Mouse (Mus musculus) stomach, embryonic 14.5 days (tissue): ENCODE data around the gene Carhsp1. TPM values are rescaled to one million over a fixed set of nuclear protein-coding genes. Genes with fewer than 3 reads are reported as not detected.
A peak's percentile ranks its signal among the peaks of the same experiment; 100 is the strongest.

ENCODE experiments used
- ATAC-seq: fragments of 200-750 bp; cut with Nextera tagmentation; 2 replicates; pipeline ENCODE4 v1.8.0; 2017; ENCODE audit warnings: low read depth, moderate TSS enrichment; ENCODE audit not compliant: insufficient number of reproducible peaks, insufficient read depth, low FRiP score
- H3K27ac ChIP-seq: fragments of 300-500 bp; sonication (generic); 2 replicates; pipeline ENCODE4 v1.5.1; 2014; ENCODE audit warnings: mild to moderate bottlenecking, low read length, moderate library complexity, mixed read lengths
- H3K27me3 ChIP-seq: fragments of 300-500 bp; sonication (generic); 2 replicates; pipeline ENCODE4 v1.6.1; 2014; ENCODE audit warnings: low read length, control low read depth, mixed read lengths; ENCODE audit not compliant: control insufficient read depth, insufficient read depth
- H3K36me3 ChIP-seq: fragments of 300-500 bp; sonication (generic); 2 replicates; pipeline ENCODE4 v1.6.1; 2014; ENCODE audit warnings: mild to moderate bottlenecking, control low read depth, low read length, moderate library complexity, mixed read lengths; ENCODE audit not compliant: control insufficient read depth, insufficient read depth
- H3K4me1 ChIP-seq: fragments of 300-500 bp; sonication (generic); 2 replicates; pipeline ENCODE4 v1.6.1; 2014; ENCODE audit warnings: low read length, control low read depth, mixed read lengths; ENCODE audit not compliant: control insufficient read depth, insufficient read depth
- H3K4me2 ChIP-seq: fragments of 300-500 bp; sonication (generic); replicated peaks from 2 replicates; pipeline ENCODE4 v1.6.1; 2014; ENCODE audit warnings: low read depth, low read length, control low read depth
- H3K4me3 ChIP-seq: fragments of 300-500 bp; sonication (generic); 2 replicates; pipeline ENCODE4 v1.5.1; 2014; ENCODE audit warnings: low read depth, low read length, control low read depth
- H3K9ac ChIP-seq: fragments of 300-500 bp; sonication (generic); replicated peaks from 2 replicates; pipeline ENCODE4 v1.6.1; 2014; ENCODE audit warnings: low read depth, mild to moderate bottlenecking, control low read depth, low read length, moderate library complexity, mixed read lengths
- H3K9me3 ChIP-seq: fragments of 300-500 bp; sonication (generic); 2 replicates; pipeline ENCODE4 v1.6.1; 2016; ENCODE audit warnings: low read depth, low read length, control low read depth; ENCODE audit not compliant: control insufficient read depth
- WGBS: fragments of 180-500 bp; shearing (Covaris S2); extraction: QIAGEN DNeasy Blood & Tissue Kit; methylation state at CpG from one replicate; pipeline ENCODE4 v1.1.7; 2014; 5-methylcytosine and 5-hydroxymethylcytosine counted together
- polyA plus RNA-seq: library from polyadenylated mRNA; unstranded; fragments of >200 nt; fragmentation: Nextera tagmentation; extraction: Ambion mirVana; gene quantifications from 2 replicates; pipeline ENCODE4 v1.2.1, GENCODE M21; 2014

The Carhsp1 gene
- polyA plus RNA-seq, 1 experiment from 2014 or later: 35.3 TPM

- no peak for ATAC-seq
- H3K27me3 ChIP-seq: no peaks in the 10 kb centered on the region
- H3K4me3 ChIP-seq: no peak overlapping the region
- H3K4me1 ChIP-seq: no peaks in the 10 kb centered on the region
- H3K9ac ChIP-seq: no peak overlapping the region
- no peaks in the 10 kb centered on the region for H3K9me3 ChIP-seq
- no peak overlapping the region for H3K4me2 ChIP-seq
- peaks cover 53% of the 10 kb centered on the region for H3K36me3 ChIP-seq
- H3K27ac ChIP-seq: no peak overlapping the region
- WGBS: 80% methylated on average over 6 of the region's 6 CpGs
These were observed 26.4 kb downstream of the Carhsp1 start for GRCm38 (mm10) chr16:8645546-8645945.

DNA sequence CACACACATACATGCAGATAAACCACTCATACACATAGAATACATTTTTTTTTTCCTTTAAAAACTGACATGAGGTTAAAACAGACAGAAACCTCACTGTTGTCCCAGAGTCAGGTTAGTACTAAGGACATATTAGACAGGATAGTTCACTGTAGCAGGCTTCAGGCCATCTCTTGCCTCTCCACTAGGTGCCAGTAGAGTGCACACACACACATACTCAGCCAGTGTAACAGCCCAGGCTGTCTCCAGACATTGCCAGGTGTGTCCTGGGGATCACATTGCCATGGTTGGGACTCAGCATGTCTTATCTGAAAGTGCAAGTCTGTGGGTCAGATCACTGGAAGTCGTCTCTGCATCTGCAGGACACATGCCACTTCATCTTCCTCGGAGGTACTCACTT is 28.1 kb downstream of the Carhsp1 start:
- WGBS: 73% methylated on average over 2 of the region's 2 CpGs
- peaks cover 48% of the 10 kb centered on the region for H3K36me3 ChIP-seq
- ATAC-seq: peak; percentile 71; the same call in 1 of the 2 replicates

GRCm38 (mm10) chr16:8639466-8640191 is 32.3 kb downstream of the Carhsp1 start:
- no peak overlapping the region for H3K27ac ChIP-seq
- H3K9me3 ChIP-seq: no peaks in the 10 kb centered on the region
- no peaks in the 10 kb centered on the region for H3K27me3 ChIP-seq
- H3K4me3 ChIP-seq: no peak overlapping the region
- no peak overlapping the region for H3K4me2 ChIP-seq
- no peak for ATAC-seq
- peaks cover 12% of the 10 kb centered on the region for H3K4me1 ChIP-seq
- H3K9ac ChIP-seq: no peak overlapping the region
- peaks cover 22% of the 10 kb centered on the region for H3K36me3 ChIP-seq
- 76% methylated on average over 11 of the region's 11 CpGs for WGBS

More for the DNA sequence above, 28.1 kb downstream of the Carhsp1 start:
- no peak overlapping the region for H3K9ac ChIP-seq
- H3K4me1 ChIP-seq: peaks cover under 1% of the 10 kb centered on the region; the same call in 1 of the 2 replicates
- H3K4me3 ChIP-seq: no peak overlapping the region
- no peaks in the 10 kb centered on the region for H3K9me3 ChIP-seq
- H3K27me3 ChIP-seq: no peaks in the 10 kb centered on the region
- H3K27ac ChIP-seq: no peak overlapping the region
- H3K4me2 ChIP-seq: no peak overlapping the region

- H3K27me3 ChIP-seq: no peaks in the 10 kb centered on the region
- no peak for ATAC-seq
- peaks cover 12% of the 10 kb centered on the region for H3K4me1 ChIP-seq
- H3K9ac ChIP-seq: peak overlapping the region; percentile 75
- WGBS: 32% methylated on average over 7 of the region's 7 CpGs
- H3K27ac ChIP-seq: peak overlapping the region; percentile 68; the same call in 1 of the 2 replicates
- H3K36me3 ChIP-seq: peaks cover 10% of the 10 kb centered on the region
- H3K9me3 ChIP-seq: no peaks in the 10 kb centered on the region
- peak overlapping the region; percentile 74 for H3K4me2 ChIP-seq
- H3K4me3 ChIP-seq: peak overlapping the region; percentile 85
These were observed 33.8 kb downstream of the Carhsp1 start for GRCm38 (mm10) chr16:8638131-8638530.

- H3K9ac ChIP-seq: peak within 1 kb of the TSS; percentile 75
- peak within 1 kb of the TSS; percentile 85 for H3K4me3 ChIP-seq
- H3K9me3 ChIP-seq: no peaks in the 10 kb centered on the region
- H3K4me1 ChIP-seq: peaks cover 12% of the 10 kb centered on the region
- peaks cover 7% of the 10 kb centered on the region for H3K36me3 ChIP-seq
- H3K27ac ChIP-seq: peak within 1 kb of the TSS; percentile 68
- ATAC-seq: peak; percentile 91
- H3K4me2 ChIP-seq: peak within 1 kb of the TSS; percentile 74
- no peaks in the 10 kb centered on the region for H3K27me3 ChIP-seq
- WGBS: under 1% methylated on average over 59 of the region's 59 CpGs
These were observed 34.5 kb downstream of the Carhsp1 start, which contains the start of the genes Pmm2 and Tmem186 for GRCm38 (mm10) chr16:8637217-8638051. Gene Pmm2 (plus strand): TSS chr16:8637674. Gene Tmem186 (minus strand): TSS chr16:8637712.

DNA sequence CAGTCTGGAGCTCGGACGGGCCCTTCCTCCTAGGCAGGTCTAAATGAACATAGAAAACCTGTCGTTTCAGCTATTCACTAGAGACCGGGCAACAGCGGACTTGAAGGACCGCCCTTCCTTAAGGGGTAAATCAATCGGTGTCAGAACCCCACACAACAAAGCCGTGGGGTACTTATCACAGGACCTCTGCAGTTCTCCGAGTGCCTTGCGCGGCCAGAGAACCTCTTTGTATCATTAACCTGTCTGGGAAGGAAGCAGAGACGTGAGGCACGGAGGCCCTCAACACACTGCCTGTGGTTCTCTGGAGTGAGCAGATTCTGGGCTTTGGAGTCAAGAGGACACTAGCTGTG is 35.1 kb downstream of the Carhsp1 start:
- H3K36me3 ChIP-seq: peaks cover 10% of the 10 kb centered on the region
- H3K4me1 ChIP-seq: peaks cover 12% of the 10 kb centered on the region
- H3K9me3 ChIP-seq: no peaks in the 10 kb centered on the region
- H3K4me2 ChIP-seq: peak overlapping the region; percentile 74
- no peaks in the 10 kb centered on the region for H3K27me3 ChIP-seq
- under 1% methylated on average over 13 of the region's 13 CpGs for WGBS
- peak overlapping the region; percentile 75 for H3K9ac ChIP-seq
- H3K4me3 ChIP-seq: peak overlapping the region; percentile 85
- ATAC-seq: peak; percentile 21; the same call in 1 of the 2 replicates
- peak overlapping the region; percentile 68 for H3K27ac ChIP-seq

GRCm38 (mm10) chr16:8631428-8631827 is 40.5 kb downstream of the Carhsp1 start:
- H3K4me3 ChIP-seq: no peak overlapping the region
- H3K4me1 ChIP-seq: peaks cover 4% of the 10 kb centered on the region
- WGBS: 89% methylated on average over 5 of the region's 5 CpGs
- H3K4me2 ChIP-seq: no peak overlapping the region
- H3K9me3 ChIP-seq: no peaks in the 10 kb centered on the region
- H3K27me3 ChIP-seq: no peaks in the 10 kb centered on the region
- no peak overlapping the region for H3K27ac ChIP-seq
- H3K36me3 ChIP-seq: peaks cover 10% of the 10 kb centered on the region
- no peak for ATAC-seq
- H3K9ac ChIP-seq: no peak overlapping the region

DNA sequence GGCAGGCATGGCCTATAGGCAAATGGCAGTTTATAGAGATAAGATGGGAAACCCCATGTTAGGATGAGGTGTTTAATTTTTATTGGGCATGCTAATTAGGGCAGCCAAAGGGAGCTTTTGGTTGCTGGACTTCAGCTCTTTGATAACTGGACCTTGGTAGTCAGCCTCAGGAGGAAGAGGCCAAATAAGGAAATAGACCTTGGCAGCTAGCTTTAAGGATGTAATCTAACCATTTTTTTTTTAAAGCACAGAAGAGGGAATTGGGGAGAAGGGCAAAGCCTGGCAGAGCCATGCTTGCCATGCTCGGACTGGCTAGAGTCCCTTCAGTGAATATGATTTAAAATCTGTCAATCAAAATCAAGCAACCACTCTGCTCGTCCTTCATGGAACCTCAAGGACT is 41.5 kb downstream of the Carhsp1 start:
- H3K27me3 ChIP-seq: no peaks in the 10 kb centered on the region
- ATAC-seq: no peak
- H3K36me3 ChIP-seq: peaks cover 6% of the 10 kb centered on the region
- H3K4me1 ChIP-seq: no peaks in the 10 kb centered on the region
- no peak overlapping the region for H3K27ac ChIP-seq
- no peaks in the 10 kb centered on the region for H3K9me3 ChIP-seq
- no peak overlapping the region for H3K9ac ChIP-seq
- no peak overlapping the region for H3K4me3 ChIP-seq
- H3K4me2 ChIP-seq: no peak overlapping the region
- 80% methylated on average over 2 of the region's 2 CpGs for WGBS
